Mouse (Mus musculus) neural tube, embryonic 15.5 days (tissue): ENCODE data around the gene Slc40a1. TPM values are rescaled to one million over a fixed set of nuclear protein-coding genes. Genes with fewer than 3 reads are reported as not detected.

ENCODE experiments used
- ATAC-seq: fragments of 200-750 bp; cut with Nextera tagmentation; 2 replicates; pipeline ENCODE4 v1.8.0; 2017; ENCODE audit warnings: mild to moderate bottlenecking, moderate TSS enrichment, moderate library complexity; ENCODE audit not compliant: low FRiP score
- H3K27ac ChIP-seq: fragments of 300-500 bp; sonication (generic); replicated peaks from 2 replicates; pipeline ENCODE4 v1.5.1; 2015; ENCODE audit warnings: mild to moderate bottlenecking, inconsistent platforms
- H3K27me3 ChIP-seq: fragments of 300-500 bp; sonication (generic); replicated peaks from 2 replicates; pipeline ENCODE4 v1.6.1; 2015; ENCODE audit warnings: inconsistent platforms
- H3K36me3 ChIP-seq: fragments of 300-500 bp; sonication (generic); 2 replicates; pipeline ENCODE4 v1.6.1; 2015; ENCODE audit warnings: inconsistent platforms
- H3K4me1 ChIP-seq: fragments of 300-500 bp; sonication (generic); 2 replicates; pipeline ENCODE4 v1.6.1; 2015; ENCODE audit warnings: inconsistent platforms
- H3K4me2 ChIP-seq: fragments of 300-500 bp; sonication (generic); 2 replicates; pipeline ENCODE4 v1.6.1; 2015; ENCODE audit warnings: inconsistent platforms, mild to moderate bottlenecking, moderate library complexity
- H3K4me3 ChIP-seq: fragments of 300-500 bp; sonication (generic); replicated peaks from 2 replicates; pipeline ENCODE4 v1.5.1; 2015; ENCODE audit warnings: mild to moderate bottlenecking, inconsistent platforms
- H3K9ac ChIP-seq: fragments of 300-500 bp; sonication (generic); replicated peaks from 2 replicates; pipeline ENCODE4 v1.6.1; 2015; ENCODE audit warnings: mild to moderate bottlenecking, inconsistent platforms
- H3K9me3 ChIP-seq: fragments of 300-500 bp; sonication (generic); replicated peaks from 2 replicates; pipeline ENCODE4 v1.6.1; 2016; ENCODE audit warnings: inconsistent platforms
- WGBS: fragments of 180-500 bp; shearing (Covaris S2); methylation state at CpG from one replicate; pipeline ENCODE4 v1.1.7; 2015; ENCODE audit warnings: mixed read lengths; 5-methylcytosine and 5-hydroxymethylcytosine counted together
- polyA plus RNA-seq: library from polyadenylated mRNA; unstranded; fragments of >200 nt; fragmentation: Nextera tagmentation; extraction: Ambion mirVana; gene quantifications from 2 replicates; pipeline ENCODE4 v1.2.1, GENCODE M21; 2015

Gene Slc40a1
- polyA plus RNA-seq, 1 experiment from 2014 or later = 34.2 TPM

GRCm38 (mm10) chr1:45917136-45917803 is 9.1 kb downstream of the Slc40a1 start:
- WGBS = 91% methylated on average over 4 of the region's 4 CpGs
- ATAC-seq = no peak
- Histone ChIP-seq H3K4me2 (no peak overlapping the region), H3K27ac (no peak overlapping the region), H3K4me1 (no peaks in the 10 kb centered on the region), H3K9me3 (no peaks in the 10 kb centered on the region), H3K36me3 (no peaks in the 10 kb centered on the region), H3K9ac (no peak overlapping the region), H3K27me3 (no peaks in the 10 kb centered on the region), H3K4me3 (no peak overlapping the region)

GRCm38 (mm10) chr1:45916174-45916573 is 10.1 kb downstream of the Slc40a1 start:
- no peaks in the 10 kb centered on the region for H3K9me3 ChIP-seq
- H3K27me3 ChIP-seq = no peaks in the 10 kb centered on the region
- no peak for ATAC-seq
- no peak overlapping the region for H3K27ac ChIP-seq
- no peak overlapping the region for H3K4me2 ChIP-seq
- H3K4me3 ChIP-seq = no peak overlapping the region
- no peak overlapping the region for H3K9ac ChIP-seq
- H3K4me1 ChIP-seq = no peaks in the 10 kb centered on the region
- H3K36me3 ChIP-seq = no peaks in the 10 kb centered on the region
- WGBS = 80% methylated on average over 3 of the region's 3 CpGs

- no peaks in the 10 kb centered on the region for H3K4me1 ChIP-seq
- H3K36me3 ChIP-seq = no peaks in the 10 kb centered on the region
Observed at GRCm38 (mm10) chr1:45914236-45914635, 12.1 kb downstream of the Slc40a1 start.

GRCm38 (mm10) chr1:45905107-45905821 is 21.1 kb downstream of the Slc40a1 start:
- no peaks in the 10 kb centered on the region for H3K9me3 ChIP-seq
- no peak overlapping the region for H3K4me3 ChIP-seq
- 18% methylated on average over 5 of the region's 5 CpGs for WGBS
- peak; percentile 73; the same call in 1 of the 2 replicates for ATAC-seq
- H3K4me1 ChIP-seq = peaks cover 6% of the 10 kb centered on the region
- H3K27ac ChIP-seq = peak overlapping the region; percentile 41; the same call in 1 of the 2 replicates
- H3K4me2 ChIP-seq = peak overlapping the region; percentile 15; the same call in 1 of the 2 replicates
- H3K36me3 ChIP-seq = no peaks in the 10 kb centered on the region
- no peaks in the 10 kb centered on the region for H3K27me3 ChIP-seq
- H3K9ac ChIP-seq = no peak overlapping the region

More at GRCm38 (mm10) chr1:45914236-45914635, 12.1 kb downstream of the Slc40a1 start:
- H3K4me2 ChIP-seq = no peak overlapping the region
- no peaks in the 10 kb centered on the region for H3K27me3 ChIP-seq
- H3K4me3 ChIP-seq = no peak overlapping the region
- no peak overlapping the region for H3K9ac ChIP-seq
- 87% methylated on average over 4 of the region's 4 CpGs for WGBS
- H3K9me3 ChIP-seq = no peaks in the 10 kb centered on the region
- no peak for ATAC-seq
- H3K27ac ChIP-seq = no peak overlapping the region

- H3K4me3 ChIP-seq = no peak overlapping the region
- peaks cover 6% of the 10 kb centered on the region for H3K4me1 ChIP-seq
- no peak for ATAC-seq
- H3K9ac ChIP-seq = no peak overlapping the region
- WGBS = 88% methylated on average over 3 of the region's 3 CpGs
- no peak overlapping the region for H3K4me2 ChIP-seq
- H3K9me3 ChIP-seq = no peaks in the 10 kb centered on the region
- no peak overlapping the region for H3K27ac ChIP-seq
- H3K36me3 ChIP-seq = no peaks in the 10 kb centered on the region
- no peaks in the 10 kb centered on the region for H3K27me3 ChIP-seq
Observed at GRCm38 (mm10) chr1:45904161-45904560, 22.2 kb downstream of the Slc40a1 start.

GRCm38 (mm10) chr1:45898044-45898443 is 28.3 kb downstream of the Slc40a1 start:
- WGBS = 37% methylated on average over 1 of the region's 1 CpGs
- Histone ChIP-seq H3K36me3 (no peaks in the 10 kb centered on the region), H3K27me3 (no peaks in the 10 kb centered on the region), H3K4me3 (no peak overlapping the region), H3K9ac (no peak overlapping the region), H3K4me2 (no peak overlapping the region), H3K9me3 (no peaks in the 10 kb centered on the region), H3K27ac (no peak overlapping the region), H3K4me1 (no peaks in the 10 kb centered on the region)
- no peak for ATAC-seq

- H3K4me2 ChIP-seq = no peak overlapping the region
- WGBS = 83% methylated on average over 6 of the region's 6 CpGs
- no peaks in the 10 kb centered on the region for H3K9me3 ChIP-seq
- no peak for ATAC-seq
- H3K4me3 ChIP-seq = no peak overlapping the region
- H3K9ac ChIP-seq = no peak overlapping the region
- H3K27ac ChIP-seq = no peak overlapping the region
- H3K4me1 ChIP-seq = no peaks in the 10 kb centered on the region
- H3K27me3 ChIP-seq = no peaks in the 10 kb centered on the region
- H3K36me3 ChIP-seq = no peaks in the 10 kb centered on the region
Observed at GRCm38 (mm10) chr1:45894168-45894912, 32.0 kb downstream of the Slc40a1 start.

GRCm38 (mm10) chr1:45891986-45892385 is 34.3 kb downstream of the Slc40a1 start:
- WGBS = 78% methylated on average over 2 of the region's 2 CpGs
- Histone ChIP-seq H3K9me3 (no peaks in the 10 kb centered on the region), H3K36me3 (no peaks in the 10 kb centered on the region), H3K4me1 (no peaks in the 10 kb centered on the region), H3K27ac (no peak overlapping the region), H3K4me2 (no peak overlapping the region), H3K4me3 (no peak overlapping the region), H3K9ac (no peak overlapping the region), H3K27me3 (no peaks in the 10 kb centered on the region)
- no peak for ATAC-seq

- H3K27me3 ChIP-seq = no peaks in the 10 kb centered on the region
- H3K9me3 ChIP-seq = no peaks in the 10 kb centered on the region
- H3K27ac ChIP-seq = no peak within 1 kb of the TSS
- H3K9ac ChIP-seq = no peak within 1 kb of the TSS
- H3K4me2 ChIP-seq = no peak within 1 kb of the TSS
- no peak within 1 kb of the TSS for H3K4me3 ChIP-seq
- no peaks in the 10 kb centered on the region for H3K36me3 ChIP-seq
- no peak for ATAC-seq
- H3K4me1 ChIP-seq = no peaks in the 10 kb centered on the region
Observed at GRCm38 (mm10) chr1:45890173-45890572, 36.1 kb downstream of the Slc40a1 start, which contains the start of gene Gm5269. Gene Gm5269, minus strand, starts transcription at chr1:45890273.

GRCm38 (mm10) chr1:45886800-45887199 is 39.5 kb downstream of the Slc40a1 start:
- Histone ChIP-seq H3K9me3 (no peaks in the 10 kb centered on the region), H3K4me1 (no peaks in the 10 kb centered on the region), H3K36me3 (no peaks in the 10 kb centered on the region), H3K27ac (no peak overlapping the region), H3K4me2 (no peak overlapping the region), H3K4me3 (no peak overlapping the region), H3K27me3 (no peaks in the 10 kb centered on the region), H3K9ac (no peak overlapping the region)
- ATAC-seq = no peak
- WGBS = 91% methylated on average over 9 of the region's 9 CpGs

GRCm38 (mm10) chr1:45883378-45883777 is 42.9 kb downstream of the Slc40a1 start:
- Histone ChIP-seq H3K4me1 (no peaks in the 10 kb centered on the region), H3K9ac (no peak overlapping the region)
- no peak for ATAC-seq

GRCm38 (mm10) chr1:45882076-45882475 is 44.2 kb downstream of the Slc40a1 start:
- Histone ChIP-seq H3K27ac (no peak overlapping the region), H3K36me3 (no peaks in the 10 kb centered on the region), H3K9me3 (no peaks in the 10 kb centered on the region), H3K4me1 (no peaks in the 10 kb centered on the region), H3K4me2 (no peak overlapping the region), H3K9ac (no peak overlapping the region), H3K4me3 (no peak overlapping the region), H3K27me3 (no peaks in the 10 kb centered on the region)
- 24% methylated on average over 6 of the region's 6 CpGs for WGBS
- no peak for ATAC-seq

More at GRCm38 (mm10) chr1:45883378-45883777, 42.9 kb downstream of the Slc40a1 start:
- Histone ChIP-seq H3K4me2 (no peak overlapping the region), H3K36me3 (no peaks in the 10 kb centered on the region), H3K27ac (no peak overlapping the region), H3K27me3 (no peaks in the 10 kb centered on the region), H3K9me3 (no peaks in the 10 kb centered on the region), H3K4me3 (no peak overlapping the region)
